Mouse (Mus musculus) neural tube, embryonic 14.5 days (tissue): ENCODE data around the gene Tceanc2. TPM values are rescaled to one million over a fixed set of nuclear protein-coding genes. Genes with fewer than 3 reads are reported as not detected.

Experiments used
- ATAC-seq: fragments of 200-750 bp; cut with Nextera tagmentation; 2 replicates; pipeline ENCODE4 v1.8.0; 2017; ENCODE audit warnings: low read depth, mild to moderate bottlenecking, moderate TSS enrichment, moderate library complexity
- H3K27ac ChIP-seq: fragments of 300-500 bp; sonication (generic); 2 replicates; pipeline ENCODE4 v1.5.1; 2014; ENCODE audit warnings: low read depth, mild to moderate bottlenecking, control low read depth, low read length, moderate library complexity, mixed read lengths
- H3K27me3 ChIP-seq: fragments of 300-500 bp; sonication (generic); 2 replicates; pipeline ENCODE4 v1.6.1; 2014; ENCODE audit warnings: low read length; ENCODE audit not compliant: control insufficient read depth, insufficient read depth
- H3K36me3 ChIP-seq: fragments of 300-500 bp; sonication (generic); 2 replicates; pipeline ENCODE4 v1.6.1; 2014; ENCODE audit warnings: low read length, mixed read lengths; ENCODE audit not compliant: control insufficient read depth, insufficient read depth
- H3K4me1 ChIP-seq: fragments of 300-500 bp; sonication (generic); 2 replicates; pipeline ENCODE4 v1.6.1; 2014; ENCODE audit warnings: low read length; ENCODE audit not compliant: control insufficient read depth, insufficient read depth
- H3K4me2 ChIP-seq: fragments of 300-500 bp; sonication (generic); 2 replicates; pipeline ENCODE4 v1.6.1; 2014; ENCODE audit warnings: mild to moderate bottlenecking, low read depth, low read length, control low read depth
- H3K4me3 ChIP-seq: fragments of 300-500 bp; sonication (generic); 2 replicates; pipeline ENCODE4 v1.5.1; 2014; ENCODE audit warnings: low read depth, low read length, control low read depth, mixed read lengths
- H3K9ac ChIP-seq: fragments of 300-500 bp; sonication (generic); replicated peaks from 2 replicates; pipeline ENCODE4 v1.6.1; 2014; ENCODE audit warnings: low read depth, mild to moderate bottlenecking, control low read depth, low read length, mixed read lengths
- H3K9me3 ChIP-seq: fragments of 300-500 bp; sonication (generic); 2 replicates; pipeline ENCODE4 v1.6.1; 2016; ENCODE audit warnings: low read length; ENCODE audit not compliant: control insufficient read depth
- WGBS: fragments of 180-500 bp; shearing (Covaris S2); extraction: QIAGEN DNeasy Blood & Tissue Kit; methylation state at CpG from one replicate; pipeline ENCODE4 v1.1.7; 2014; 5-methylcytosine and 5-hydroxymethylcytosine counted together
- polyA plus RNA-seq: library from polyadenylated mRNA; unstranded; fragments of >200 nt; fragmentation: Nextera tagmentation; extraction: Ambion mirVana; gene quantifications from 2 replicates; pipeline ENCODE4 v1.2.1, GENCODE M21; 2014

The Tceanc2 gene
- polyA plus RNA-seq, 1 experiment from 2014 or later: 56.4 TPM

DNA sequence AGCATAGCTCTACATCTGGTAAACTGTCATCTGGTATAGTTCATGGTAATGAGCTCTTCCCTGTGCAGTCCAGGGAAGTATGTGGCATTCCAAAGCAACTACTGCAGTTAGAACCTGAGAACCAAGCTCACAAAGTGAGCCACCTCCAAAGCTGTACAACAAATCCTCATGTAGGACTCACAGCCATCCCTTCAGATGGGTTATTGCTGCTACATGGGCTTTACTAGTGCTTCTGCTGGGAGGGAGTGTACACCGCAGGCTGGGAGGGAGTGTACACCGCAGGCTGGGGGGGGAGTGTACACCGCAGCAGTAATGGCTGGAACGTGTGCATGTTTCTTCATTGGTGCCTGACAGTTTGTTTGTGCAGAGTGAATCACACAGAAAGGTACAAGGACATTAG lies 4.3 kb upstream of the Tceanc2 start:
- no peaks in the 10 kb centered on the region; the same call in 1 of the 2 replicates for H3K27me3 ChIP-seq
- no peak overlapping the region for H3K9ac ChIP-seq
- ATAC-seq: no peak
- peaks cover 15% of the 10 kb centered on the region for H3K36me3 ChIP-seq
- no peak overlapping the region for H3K4me2 ChIP-seq
- H3K9me3 ChIP-seq: no peaks in the 10 kb centered on the region
- WGBS: 89% methylated on average over 4 of the region's 4 CpGs
- H3K4me3 ChIP-seq: no peak overlapping the region
- no peak overlapping the region for H3K27ac ChIP-seq
- peaks cover 25% of the 10 kb centered on the region for H3K4me1 ChIP-seq

- WGBS: 75% methylated on average over 2 of the region's 2 CpGs
- Histone ChIP-seq H3K4me1 (peaks cover 26% of the 10 kb centered on the region), H3K36me3 (peaks cover 11% of the 10 kb centered on the region), H3K27ac (no peak overlapping the region), H3K9ac (no peak overlapping the region), H3K4me3 (no peak overlapping the region), H3K4me2 (no peak overlapping the region), H3K27me3 (no peaks in the 10 kb centered on the region; the same call in 1 of the 2 replicates), H3K9me3 (no peaks in the 10 kb centered on the region)
- no peak for ATAC-seq
These were observed 3.9 kb upstream of the Tceanc2 start for GRCm38 (mm10) chr4:107182796-107183195.

DNA sequence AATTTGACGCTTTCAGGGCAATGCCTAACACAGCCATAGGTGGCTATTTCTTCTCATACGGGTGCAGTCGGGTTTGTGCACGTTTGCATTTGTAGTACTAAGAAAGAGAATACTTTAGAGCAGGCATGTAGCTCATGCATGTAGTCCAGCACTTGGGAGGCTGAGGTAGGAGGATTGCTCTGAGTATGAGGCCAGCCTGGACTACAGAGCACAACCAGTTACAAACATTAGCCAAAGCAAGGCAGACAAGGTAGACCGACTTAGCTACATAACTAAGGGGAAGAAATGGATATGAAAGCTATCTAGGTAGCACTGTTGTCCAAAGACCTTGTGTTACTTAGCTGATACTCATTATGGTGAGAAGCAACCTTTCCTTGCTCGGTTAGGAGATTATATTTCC lies 3.0 kb upstream of the Tceanc2 start:
- Histone ChIP-seq H3K4me3 (no peak overlapping the region), H3K9ac (no peak overlapping the region), H3K4me1 (peaks cover 35% of the 10 kb centered on the region), H3K4me2 (no peak overlapping the region), H3K9me3 (no peaks in the 10 kb centered on the region), H3K36me3 (peaks cover 2% of the 10 kb centered on the region; the same call in 1 of the 2 replicates), H3K27me3 (no peaks in the 10 kb centered on the region; the same call in 1 of the 2 replicates), H3K27ac (no peak overlapping the region)
- 89% methylated on average over 6 of the region's 6 CpGs for WGBS
- no peak for ATAC-seq

DNA sequence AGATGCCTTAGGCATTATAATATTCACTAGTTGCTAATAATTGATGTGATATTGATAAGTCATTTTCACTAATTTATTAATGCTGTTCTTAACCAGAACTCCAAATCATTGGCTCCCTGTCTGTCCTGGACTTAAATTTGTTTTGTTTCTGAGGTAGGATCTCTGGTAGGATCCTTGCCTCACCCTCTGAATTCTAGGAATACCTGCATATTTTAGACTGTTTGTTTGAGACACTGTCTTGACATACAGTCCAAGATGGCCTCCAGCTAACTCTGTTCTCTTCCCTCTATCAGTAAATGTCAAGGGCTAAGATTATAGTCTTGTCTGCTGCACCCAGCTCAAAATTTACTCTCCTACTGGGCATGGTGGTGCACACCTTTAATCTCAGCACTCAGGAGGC lies 1.8 kb upstream of the Tceanc2 start:
- Histone ChIP-seq H3K4me2 (peak overlapping the region; percentile 60; the same call in 1 of the 2 replicates), H3K4me3 (no peak overlapping the region), H3K9me3 (no peaks in the 10 kb centered on the region), H3K27ac (no peak overlapping the region), H3K36me3 (no peaks in the 10 kb centered on the region), H3K9ac (no peak overlapping the region), H3K4me1 (peaks cover 37% of the 10 kb centered on the region), H3K27me3 (no peaks in the 10 kb centered on the region; the same call in 1 of the 2 replicates)
- no peak for ATAC-seq

DNA sequence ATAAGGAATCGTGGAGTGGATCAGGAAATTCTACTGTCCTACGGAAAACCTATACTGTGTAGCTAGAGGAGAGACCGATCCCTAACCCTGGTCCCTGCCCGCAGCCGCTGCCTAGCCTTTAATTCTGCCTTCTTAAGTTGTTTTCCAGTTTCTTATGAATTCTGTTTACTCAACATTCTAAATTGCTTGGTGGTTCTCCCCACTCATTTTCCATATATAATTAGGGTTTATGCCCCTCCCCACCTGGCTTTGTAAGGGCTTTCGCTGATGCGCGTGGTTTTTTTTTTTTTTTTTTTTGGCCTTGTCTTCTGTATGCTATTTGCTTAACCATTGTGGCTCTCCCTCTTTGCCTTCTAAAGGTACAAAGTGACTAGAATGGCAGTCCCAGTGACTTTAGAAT lies 645 bp upstream of the Tceanc2 start:
- Histone ChIP-seq H3K4me1 (peaks cover 37% of the 10 kb centered on the region), H3K4me3 (peak overlapping the region; percentile 94), H3K9me3 (no peaks in the 10 kb centered on the region), H3K27me3 (no peaks in the 10 kb centered on the region; the same call in 1 of the 2 replicates), H3K4me2 (peak overlapping the region; percentile 60), H3K9ac (peak overlapping the region; percentile 91), H3K36me3 (0 out of 2 replicates have a peak, but pooled peaks cover 5% of the 10 kb centered on the region), H3K27ac (peak overlapping the region; percentile 97)
- no peak for ATAC-seq
- WGBS: 5% methylated on average over 8 of the region's 8 CpGs

DNA sequence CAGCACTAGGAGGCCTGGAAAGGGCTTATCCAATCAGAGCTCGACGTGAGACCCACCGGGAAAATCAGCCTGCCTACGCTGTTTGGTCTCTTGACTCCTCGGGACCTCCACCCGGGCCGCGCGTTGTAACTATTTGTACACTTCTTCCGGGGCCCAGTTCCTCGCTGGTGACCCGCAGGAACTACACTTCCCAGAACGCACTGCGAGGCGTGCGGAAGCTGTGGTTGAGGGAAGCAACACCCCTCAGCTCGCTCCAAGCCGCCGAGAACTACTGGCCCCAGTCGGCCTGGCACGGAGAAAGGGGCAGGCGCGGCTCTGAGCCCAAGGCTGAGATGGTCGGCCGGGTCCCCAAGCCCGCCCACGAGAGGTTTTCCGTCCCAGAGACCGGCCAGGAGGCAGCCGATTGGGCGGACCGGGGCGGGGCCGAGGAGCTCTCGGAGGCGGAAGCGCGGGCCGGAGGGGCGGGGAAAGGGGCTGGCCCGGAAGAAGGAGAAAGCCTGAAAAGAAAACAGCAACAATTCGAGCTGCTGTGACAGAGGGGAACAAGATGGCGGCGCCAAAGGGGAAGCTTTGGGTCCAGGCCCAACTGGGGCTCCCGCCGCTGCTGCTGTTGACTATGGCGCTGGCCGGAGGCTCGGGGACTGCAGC lies 610 bp downstream of the Tceanc2 start, which contains the start of gene Tmem59:
Gene Tmem59, plus strand, starts transcription at position 218 of the 648 bp plus-strand sequence.
- H3K4me2 ChIP-seq: peak within 1 kb of the TSS; percentile 82

DNA sequence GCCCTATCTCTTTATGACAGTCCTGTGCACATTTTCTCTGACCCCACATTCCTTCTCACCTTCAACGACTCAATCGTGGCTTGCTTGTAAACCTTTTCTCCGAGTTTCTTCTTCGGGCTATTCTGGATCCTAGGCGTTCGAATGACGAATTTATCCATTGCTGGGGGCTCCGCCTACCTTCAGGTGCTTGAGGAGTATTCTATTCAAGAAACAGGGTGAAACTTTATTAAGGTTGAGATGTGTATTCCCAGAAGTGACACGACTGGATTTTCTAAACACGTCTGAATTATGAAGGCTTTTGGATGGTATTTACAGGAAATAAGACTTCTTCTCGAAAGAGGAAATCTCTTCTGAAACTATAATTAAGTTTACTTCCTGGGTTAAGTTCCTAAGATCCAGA lies 1.4 kb downstream of the Tceanc2 start:
- 0 out of 2 replicates have a peak, but pooled peaks cover 5% of the 10 kb centered on the region for H3K36me3 ChIP-seq
- H3K4me2 ChIP-seq: peak overlapping the region; percentile 82
- WGBS: 50% methylated on average over 11 of the region's 11 CpGs
- no peaks in the 10 kb centered on the region; the same call in 1 of the 2 replicates for H3K27me3 ChIP-seq
- H3K4me3 ChIP-seq: peak overlapping the region; percentile 94
- no peak for ATAC-seq
- H3K4me1 ChIP-seq: peaks cover 29% of the 10 kb centered on the region
- peak overlapping the region; percentile 91; the same call in 1 of the 2 replicates for H3K9ac ChIP-seq
- H3K27ac ChIP-seq: peak overlapping the region; percentile 97
- H3K9me3 ChIP-seq: no peaks in the 10 kb centered on the region

More for the DNA sequence above, 610 bp downstream of the Tceanc2 start, which contains the start of gene Tmem59:
- under 1% methylated on average over 49 of the region's 49 CpGs for WGBS
- Histone ChIP-seq H3K4me3 (peak within 1 kb of the TSS; percentile 94), H3K9me3 (no peaks in the 10 kb centered on the region), H3K27me3 (no peaks in the 10 kb centered on the region; the same call in 1 of the 2 replicates), H3K9ac (peak within 1 kb of the TSS; percentile 91), H3K4me1 (peaks cover 37% of the 10 kb centered on the region), H3K36me3 (0 out of 2 replicates have a peak, but pooled peaks cover 5% of the 10 kb centered on the region), H3K27ac (peak within 1 kb of the TSS; percentile 97)
- ATAC-seq: peak; percentile 96

- no peaks in the 10 kb centered on the region for H3K4me1 ChIP-seq
- H3K4me3 ChIP-seq: no peak overlapping the region
- H3K4me2 ChIP-seq: no peak overlapping the region
- ATAC-seq: no peak
- WGBS: 87% methylated on average over 5 of the region's 5 CpGs
- H3K9ac ChIP-seq: no peak overlapping the region
- no peak overlapping the region for H3K27ac ChIP-seq
- H3K9me3 ChIP-seq: no peaks in the 10 kb centered on the region
- no peaks in the 10 kb centered on the region for H3K36me3 ChIP-seq
- H3K27me3 ChIP-seq: no peaks in the 10 kb centered on the region
These were observed 11.1 kb downstream of the Tceanc2 start for GRCm38 (mm10) chr4:107167798-107168197.

GRCm38 (mm10) chr4:107166700-107167099 lies 12.2 kb downstream of the Tceanc2 start:
- no peak overlapping the region for H3K4me3 ChIP-seq
- H3K4me2 ChIP-seq: no peak overlapping the region
- no peaks in the 10 kb centered on the region for H3K9me3 ChIP-seq
- no peaks in the 10 kb centered on the region for H3K36me3 ChIP-seq
- no peak for ATAC-seq
- no peak overlapping the region for H3K9ac ChIP-seq
- 84% methylated on average over 5 of the region's 5 CpGs for WGBS
- no peaks in the 10 kb centered on the region for H3K27me3 ChIP-seq
- no peak overlapping the region for H3K27ac ChIP-seq
- H3K4me1 ChIP-seq: no peaks in the 10 kb centered on the region
